Mouse (Mus musculus): ENCODE data around the gene Map3k6.

The Map3k6 gene

DNA sequence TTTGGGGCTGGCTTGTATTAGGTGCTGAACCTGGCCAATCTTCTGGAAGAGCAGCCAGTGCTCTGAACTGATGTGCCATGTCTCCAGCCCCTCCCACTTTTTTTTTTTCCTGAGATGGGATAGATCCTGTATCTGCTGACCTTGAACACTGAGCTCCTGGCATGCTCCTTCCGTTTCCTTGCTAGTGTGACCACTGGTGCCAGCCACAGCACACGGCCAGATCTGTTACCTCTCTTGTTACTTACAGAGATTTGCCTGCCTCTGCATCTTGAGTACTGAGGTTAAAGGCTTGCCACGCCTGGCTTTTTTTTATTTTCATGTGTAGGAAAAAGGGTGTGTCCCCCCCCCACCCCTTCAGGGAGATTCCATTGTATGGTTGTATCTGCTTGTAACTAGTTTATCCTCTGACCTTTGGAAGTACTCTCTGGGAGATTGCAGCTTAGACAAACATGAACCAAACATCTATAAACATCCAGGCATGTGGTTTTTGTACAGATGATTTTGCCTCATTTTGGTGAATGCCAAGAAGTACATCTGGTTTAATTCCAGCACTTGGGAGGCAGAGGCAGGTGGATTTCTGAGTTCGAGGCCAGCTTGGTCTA is 46.0 kb downstream of the Map3k6 start:
- DNase-seq: no peak

- DNase-seq: no peak
These were observed 50.6 kb downstream of the Map3k6 start for GRCm38 (mm10) chr4:133291255-133291654.

GRCm38 (mm10) chr4:133292405-133292804 is 51.8 kb downstream of the Map3k6 start:
- DNase-seq: no peak

DNA sequence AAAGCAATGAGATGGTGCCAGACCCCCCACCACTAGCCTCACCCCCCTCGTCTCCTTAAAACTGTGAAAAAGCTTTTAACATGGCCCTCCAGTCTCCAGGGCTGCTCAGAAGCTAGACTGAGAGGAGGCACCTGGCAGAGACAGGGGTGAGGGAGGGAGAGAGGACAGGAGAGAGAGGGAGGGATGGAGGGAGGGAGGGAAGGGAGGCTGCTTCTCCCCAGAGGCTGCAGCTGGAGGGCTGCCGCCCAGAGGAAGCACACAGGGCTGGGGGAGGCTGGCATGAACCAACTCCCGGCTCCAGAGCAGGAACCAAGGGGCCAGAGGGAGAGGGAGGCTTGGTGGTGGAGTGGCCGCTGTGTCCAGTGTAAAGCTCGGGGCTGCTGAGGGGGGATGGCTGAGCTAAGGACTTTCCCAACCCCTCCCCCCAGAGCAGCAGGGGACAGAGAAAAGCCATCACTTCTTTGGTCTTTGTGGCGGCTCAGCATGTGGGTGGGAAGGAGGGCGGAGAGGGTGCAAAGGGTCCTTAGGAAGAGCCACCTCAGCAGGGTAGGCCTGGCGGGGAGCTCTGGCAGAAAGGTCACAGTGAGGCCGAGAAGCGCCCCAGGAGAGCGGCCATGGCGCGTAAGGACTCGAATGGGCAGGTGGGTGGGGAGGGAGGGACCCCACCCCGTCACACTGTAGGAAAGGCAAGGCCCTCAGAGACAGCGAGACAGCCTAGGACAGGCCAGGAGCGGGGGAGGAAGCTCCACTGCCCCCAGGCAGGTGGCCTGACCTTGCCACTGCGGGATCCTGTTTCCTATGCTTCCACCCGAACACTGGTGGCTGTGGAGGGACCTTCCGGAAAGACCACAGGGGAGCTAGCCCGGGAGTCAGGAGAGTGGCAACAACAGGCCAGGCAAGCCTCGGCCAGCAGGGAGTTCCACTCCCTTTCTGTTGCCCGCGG is 52.6 kb downstream of the Map3k6 start:
- no peak for DNase-seq

DNA sequence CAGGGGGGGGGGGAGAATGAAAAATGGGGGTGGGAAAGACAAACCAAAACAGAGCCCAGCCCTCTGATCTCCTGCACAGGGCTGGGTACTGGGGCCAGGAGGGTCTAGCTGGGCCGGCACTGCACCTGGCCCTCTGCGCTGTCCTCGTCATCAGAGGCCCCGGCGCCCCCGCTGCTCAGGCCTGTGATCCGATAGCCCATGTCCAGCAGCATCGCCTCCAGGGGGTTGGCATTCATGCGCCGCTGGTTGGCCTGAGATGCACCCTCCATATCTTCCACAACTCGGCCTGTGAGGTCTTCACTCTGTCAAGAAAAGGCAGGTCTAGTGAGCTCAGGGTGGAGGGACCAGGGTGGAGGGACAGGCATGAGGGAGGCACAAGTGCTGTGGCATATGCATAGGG is 53.5 kb downstream of the Map3k6 start:
- DNase-seq: no peak

- no peak for DNase-seq
These were observed 56.7 kb downstream of the Map3k6 start for GRCm38 (mm10) chr4:133297360-133297759.

DNA sequence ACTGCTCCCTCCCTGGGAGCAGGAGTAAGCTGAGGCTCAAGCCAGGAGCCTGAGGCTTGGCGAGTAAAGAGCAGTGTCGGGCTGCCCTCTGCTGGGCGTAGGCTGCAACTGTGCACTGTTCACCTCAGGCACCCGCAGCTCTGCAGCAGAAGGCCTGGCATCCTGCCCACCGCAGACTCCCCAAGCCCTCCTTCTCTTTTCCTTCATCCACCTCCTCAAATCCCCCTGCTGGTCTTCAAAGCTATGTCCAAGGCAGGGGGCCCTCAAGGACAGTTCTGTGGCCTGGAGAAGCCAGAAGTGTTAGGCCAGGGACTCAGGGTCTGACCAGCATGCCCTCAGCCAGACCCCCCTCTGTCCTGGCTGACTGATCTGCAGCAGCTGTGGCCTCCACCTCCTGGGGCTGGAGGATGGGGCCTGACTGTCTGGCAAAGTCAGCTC is 57.2 kb downstream of the Map3k6 start:
- peak; percentile 64 to 79 for DNase-seq

DNA sequence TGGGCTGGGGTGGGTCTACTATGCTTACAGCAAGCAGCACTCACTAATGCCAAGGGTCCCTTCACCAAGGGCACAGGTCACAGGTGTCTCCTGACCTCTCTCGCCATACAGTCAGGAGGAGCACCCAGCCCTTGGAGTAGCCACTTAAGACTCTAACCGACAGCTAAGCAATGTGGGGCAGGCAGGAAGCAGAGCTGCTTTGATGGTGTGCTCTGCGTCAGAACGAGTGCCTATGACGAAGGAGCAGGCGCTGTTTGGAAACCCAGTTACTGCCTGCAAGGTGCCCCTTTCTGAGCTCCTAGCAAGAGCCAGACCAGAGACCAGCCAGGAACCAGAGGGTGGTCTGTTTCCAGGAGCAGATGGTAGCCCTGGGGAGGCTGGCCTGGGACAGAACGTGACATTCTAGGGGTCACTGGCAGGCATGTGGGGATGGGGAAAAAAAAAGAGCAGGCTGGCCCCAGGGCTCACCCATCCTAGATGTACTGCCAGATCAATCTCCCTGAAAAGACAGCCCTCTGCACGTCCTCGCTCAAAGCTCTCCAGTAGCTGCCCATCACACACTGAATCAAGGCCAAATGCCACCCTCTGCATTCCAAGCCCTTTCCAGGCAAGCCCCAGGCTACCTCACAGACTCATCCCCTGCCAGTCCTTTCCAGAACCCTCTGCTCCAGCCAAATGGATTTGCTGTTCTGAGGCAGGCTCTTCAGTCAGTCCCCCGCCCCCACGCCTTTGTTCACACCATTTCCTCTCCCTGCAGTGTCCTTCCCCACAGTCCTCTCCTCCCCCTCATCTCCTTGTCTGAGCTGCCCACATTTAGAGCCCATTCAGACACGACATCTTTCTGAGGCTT is 58.1 kb downstream of the Map3k6 start:
- DNase-seq: no peak

DNA sequence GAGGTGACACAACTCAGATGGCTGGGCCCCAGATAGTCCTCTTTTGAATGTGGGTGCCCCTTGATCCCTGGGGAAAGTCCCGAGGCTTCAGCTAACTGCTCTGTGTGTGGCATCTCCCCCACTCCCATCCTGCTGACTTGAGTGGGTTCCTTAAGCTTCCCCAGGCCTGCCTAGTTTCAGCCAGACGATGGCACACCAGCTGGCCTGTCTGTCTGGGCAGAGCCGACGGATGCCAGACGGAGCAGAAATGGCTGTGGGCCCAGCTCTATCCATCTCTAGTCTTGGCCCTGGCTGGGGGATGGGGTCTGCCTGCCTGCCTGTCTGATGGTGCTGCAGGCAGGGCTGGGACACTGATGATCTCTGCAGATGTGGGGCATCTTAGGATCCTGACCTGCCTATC is 59.1 kb downstream of the Map3k6 start:
- DNase-seq: no peak

DNA sequence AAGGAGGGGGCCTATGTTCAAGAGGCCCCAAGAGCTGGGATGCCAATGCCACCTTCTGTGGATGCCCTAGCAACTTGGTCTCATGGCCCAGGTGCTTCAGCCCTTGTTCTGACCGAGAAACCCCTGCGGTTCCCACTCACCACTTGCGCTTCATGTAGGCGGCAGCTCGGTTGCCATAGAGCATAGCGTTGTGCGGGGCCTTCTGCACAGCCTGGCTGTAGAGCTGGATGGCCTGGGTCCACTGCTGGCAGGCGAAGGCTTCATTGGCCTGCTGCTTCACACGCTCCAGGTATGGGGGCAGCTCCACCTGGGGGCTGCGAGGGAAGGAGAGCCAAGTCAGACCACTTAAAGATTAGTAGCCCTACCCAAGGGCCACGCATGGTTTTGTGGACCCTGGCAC is 59.8 kb downstream of the Map3k6 start:
- DNase-seq: no peak

- DNase-seq: peak; percentile 44 to 72
These were observed 61.2 kb downstream of the Map3k6 start for GRCm38 (mm10) chr4:133301802-133302201.

Measured in kidney, adult 8-10 months (tissue).